Mouse (Mus musculus) lung, embryonic 15.5 days (tissue): ENCODE data around the gene Vmn1r206. TPM values are rescaled to one million over a fixed set of nuclear protein-coding genes. Genes with fewer than 3 reads are reported as not detected.
"Not testable (repeated sequence)": the region's sequence is repeated elsewhere in the genome, so short reads cannot be mapped to it uniquely, and the experiment has no call there.

Source experiments
- ATAC-seq: fragments of 200-750 bp; cut with Nextera tagmentation; 2 replicates; pipeline ENCODE4 v1.8.0; 2017; ENCODE audit warnings: moderate number of reproducible peaks, borderline replicate concordance; ENCODE audit not compliant: low FRiP score, low TSS enrichment; ENCODE audit errors: extremely low read depth
- H3K27ac ChIP-seq: fragments of 300-500 bp; sonication (generic); 2 replicates; pipeline ENCODE4 v1.5.1; 2015; ENCODE audit warnings: moderate library complexity, mild to moderate bottlenecking, inconsistent platforms
- H3K27me3 ChIP-seq: fragments of 300-500 bp; sonication (generic); 2 replicates; pipeline ENCODE4 v1.6.1; 2015; ENCODE audit warnings: inconsistent platforms
- H3K36me3 ChIP-seq: fragments of 300-500 bp; sonication (generic); 2 replicates; pipeline ENCODE4 v1.6.1; 2015; ENCODE audit warnings: inconsistent platforms
- H3K4me1 ChIP-seq: fragments of 300-500 bp; sonication (generic); 2 replicates; pipeline ENCODE4 v1.6.1; 2015; ENCODE audit warnings: inconsistent platforms
- H3K4me2 ChIP-seq: fragments of 300-500 bp; sonication (generic); 2 replicates; pipeline ENCODE4 v1.6.1; 2015; ENCODE audit warnings: inconsistent platforms, mild to moderate bottlenecking, moderate library complexity
- H3K4me3 ChIP-seq: fragments of 300-500 bp; sonication (generic); 2 replicates; pipeline ENCODE4 v1.5.1; 2015; ENCODE audit warnings: mild to moderate bottlenecking, inconsistent platforms
- H3K9ac ChIP-seq: fragments of 300-500 bp; sonication (generic); 2 replicates; pipeline ENCODE4 v1.6.1; 2015; ENCODE audit warnings: inconsistent platforms
- H3K9me3 ChIP-seq: fragments of 300-500 bp; sonication (generic); 2 replicates; pipeline ENCODE4 v1.6.1; 2016; ENCODE audit warnings: inconsistent platforms
- WGBS: fragments of 180-500 bp; shearing (Covaris S2); methylation state at CpG from one replicate; pipeline ENCODE4 v1.1.7; 2015; 5-methylcytosine and 5-hydroxymethylcytosine counted together
- polyA plus RNA-seq: library from polyadenylated mRNA; unstranded; fragments of >200 nt; fragmentation: Nextera tagmentation; extraction: Ambion mirVana; gene quantifications from 2 replicates; pipeline ENCODE4 v1.2.1, GENCODE M21; 2015

The Vmn1r206 gene
- not detected in 2 replicates for polyA plus RNA-seq

GRCm38 (mm10) chr13:22624151-22624550, at the start of gene Vmn1r206:
Gene Vmn1r206, minus strand, starts transcription at chr13:22624251.
- not testable (repeated sequence) for H3K9ac ChIP-seq, H3K4me3 ChIP-seq, ATAC-seq, H3K27ac ChIP-seq, H3K27me3 ChIP-seq, H3K9me3 ChIP-seq, H3K4me1 ChIP-seq, H3K36me3 ChIP-seq, H3K4me2 ChIP-seq

- WGBS = 72% methylated on average over 3 of the region's 3 CpGs
- Histone ChIP-seq H3K4me2 (no peak within 1 kb of the TSS), H3K9me3 (no peaks in the 10 kb centered on the region), H3K9ac (no peak within 1 kb of the TSS), H3K4me1 (no peaks in the 10 kb centered on the region), H3K27ac (no peak within 1 kb of the TSS), H3K36me3 (no peaks in the 10 kb centered on the region), H3K4me3 (no peak within 1 kb of the TSS), H3K27me3 (no peaks in the 10 kb centered on the region)
- ATAC-seq = no peak
These were observed 31.2 kb downstream of the Vmn1r206 start, which contains the start of gene Vmn1r205 for GRCm38 (mm10) chr13:22592900-22593299. Gene Vmn1r205, minus strand, starts transcription at chr13:22593000.

GRCm38 (mm10) chr13:22583336-22583735, 40.7 kb downstream of the Vmn1r206 start:
- H3K27me3 ChIP-seq, H3K27ac ChIP-seq, H3K9ac ChIP-seq, ATAC-seq, H3K9me3 ChIP-seq, H3K4me1 ChIP-seq, H3K4me2 ChIP-seq, H3K4me3 ChIP-seq, H3K36me3 ChIP-seq: not testable (repeated sequence)
- WGBS = 73% methylated on average over 14 of the region's 14 CpGs

GRCm38 (mm10) chr13:22574911-22575310, 49.1 kb downstream of the Vmn1r206 start:
- not testable (repeated sequence) for H3K27ac ChIP-seq, H3K4me3 ChIP-seq, H3K9me3 ChIP-seq, H3K9ac ChIP-seq, H3K36me3 ChIP-seq, H3K4me2 ChIP-seq, ATAC-seq, H3K4me1 ChIP-seq, H3K27me3 ChIP-seq
- 72% methylated on average over 3 of the region's 3 CpGs for WGBS

Other genes with a start within 250 kb of the Vmn1r206 start
- gene Vmn1r199, start 244.4 kb downstream of the Vmn1r206 start, polyA plus RNA-seq = not detected in 2 replicates
- gene Vmn1r200, start 233.9 kb downstream of the Vmn1r206 start, polyA plus RNA-seq = not detected in 2 replicates
- not detected in 2 replicates for gene Vmn1r201, start 152.3 kb downstream of the Vmn1r206 start, polyA plus RNA-seq
- gene Vmn1r202, start 118.9 kb downstream of the Vmn1r206 start, polyA plus RNA-seq = not detected in 2 replicates
- not detected in 2 replicates for gene Vmn1r203, start 106.1 kb downstream of the Vmn1r206 start, polyA plus RNA-seq
- gene Vmn1r204, start 71.1 kb downstream of the Vmn1r206 start, polyA plus RNA-seq = not detected in 2 replicates
- not detected in 2 replicates for gene Vmn1r205, start 31.3 kb downstream of the Vmn1r206 start, polyA plus RNA-seq
- not detected in 2 replicates for gene Vmn1r207-ps, start 105.4 kb upstream of the Vmn1r206 start, polyA plus RNA-seq
- not detected in 2 replicates for gene Vmn1r208, start 153.1 kb upstream of the Vmn1r206 start, polyA plus RNA-seq
- gene Vmn1r209, start 185.4 kb upstream of the Vmn1r206 start, polyA plus RNA-seq = not detected in 2 replicates
- not detected in 2 replicates for gene Vmn1r210, start 207.1 kb upstream of the Vmn1r206 start, polyA plus RNA-seq
- gene Vmn1r211, start 233.3 kb upstream of the Vmn1r206 start, polyA plus RNA-seq = not detected in 2 replicates